Mouse (Mus musculus) lung, postnatal 36 days (tissue): ENCODE results near the gene 4930480E11Rik.
"Not testable (repeated sequence)": the region's sequence is repeated elsewhere in the genome, so short reads cannot be mapped to it uniquely, and the experiment has no call there.

Experiments used
- DNase-seq: peaks from one replicate; pipeline ENCODE4 v3.0.0; 2022; ENCODE audit warnings: mixed read lengths

4930480E11Rik gene

DNA sequence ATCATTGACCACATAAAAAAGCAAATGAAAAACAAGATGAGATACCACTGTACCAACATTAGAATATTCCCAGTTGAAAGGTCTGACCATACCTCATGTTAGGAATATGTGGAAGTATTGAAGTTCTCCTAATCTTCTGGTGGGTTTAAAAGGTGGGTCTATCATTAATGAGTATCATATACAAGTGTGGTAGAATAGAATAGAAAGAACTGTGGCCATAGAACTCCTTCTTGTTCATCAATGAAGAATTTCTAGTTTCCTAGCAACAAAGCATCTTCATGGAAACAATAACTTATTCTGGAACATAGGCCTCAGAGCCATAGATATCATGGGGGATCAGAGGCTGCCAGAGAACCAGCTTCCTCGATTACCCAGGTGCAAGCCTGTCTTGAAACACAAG lies at the start of gene 4930480E11Rik:
TSS of gene 4930480E11Rik (plus strand) at position 301 of the 400 bp plus-strand sequence.
- DNase-seq = no peak

DNA sequence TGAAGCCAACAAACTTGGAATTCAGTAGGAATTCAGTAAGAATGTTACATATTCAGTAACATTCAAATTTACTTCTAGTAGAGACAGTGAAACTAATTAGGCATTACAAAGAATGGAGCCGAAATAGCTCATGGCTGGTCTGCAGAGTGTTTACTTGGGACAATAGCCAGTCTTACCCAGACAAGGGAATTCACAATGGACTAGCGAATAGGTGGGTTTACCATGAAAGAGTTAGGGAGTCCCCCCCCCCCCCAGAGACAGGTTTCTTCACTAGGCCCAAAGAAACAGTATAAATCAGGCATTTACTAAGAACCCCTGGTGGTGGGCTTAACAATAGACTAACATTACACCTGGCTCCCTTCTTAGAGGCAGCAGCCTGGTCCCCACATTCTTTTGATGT lies 33.9 kb downstream of the 4930480E11Rik start:
- DNase-seq = not testable (repeated sequence)
